Mouse (Mus musculus) spleen, adult 2 months (tissue): ENCODE measurements around the gene Spsb1.

Source experiments
- CTCF ChIP-seq: fragments of 200-500 bp; IDR thresholded peaks from 2 replicates; pipeline ENCODE4 v1.5.1; 2011; ENCODE audit warnings: mild to moderate bottlenecking, inconsistent platforms; ENCODE audit not compliant: insufficient read depth, insufficient read length, insufficient replicate concordance; ENCODE audit errors: extremely low read depth
- POLR2A ChIP-seq: fragments of 200-500 bp; IDR thresholded peaks from 2 replicates; pipeline ENCODE4 v1.6.1; 2011; ENCODE audit warnings: low read depth, low read length, inconsistent platforms

DNA sequence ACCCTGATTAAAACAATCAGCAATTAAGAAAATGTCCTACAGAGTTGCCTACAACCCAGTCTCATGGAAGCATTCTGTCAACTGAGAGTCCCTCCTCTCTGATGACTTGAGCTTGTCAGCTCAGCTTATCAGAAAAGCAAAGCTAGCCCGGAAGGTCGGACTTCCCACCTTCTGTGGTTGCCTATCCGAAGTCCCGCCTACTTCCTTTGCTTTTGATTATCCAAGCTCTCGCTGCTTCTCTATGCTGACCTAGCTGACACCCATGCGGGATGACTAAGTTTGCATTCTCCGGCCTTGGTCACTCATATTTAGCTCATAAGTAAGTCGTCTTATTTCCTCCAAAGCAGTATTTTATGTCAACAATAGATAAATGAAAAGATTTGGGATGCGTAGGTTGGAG lies 91.3 kb downstream of the Spsb1 start:
- TF ChIP-seq CTCF (no peak), POLR2A (no peak)
